Mouse (Mus musculus): ENCODE measurements around the gene Ube4a.

Ube4a gene

GRCm38 (mm10) chr9:44965126-44965832 lies at the start of gene Ube4a:
TSS of gene Ube4a (minus strand) at chr9:44965600.
- DNase-seq (ENCODE audit: low spot score) = peak; percentile 99

- no peak for DNase-seq (ENCODE audit: low spot score)
Observed at GRCm38 (mm10) chr9:45014879-45015278, 49.5 kb upstream of the Ube4a start.

GRCm38 (mm10) chr9:45011291-45011690 lies 45.9 kb upstream of the Ube4a start:
- DNase-seq (ENCODE audit: low spot score) = no peak

- no peak for DNase-seq (ENCODE audit: low spot score)
Observed at GRCm38 (mm10) chr9:45010461-45010860, 45.1 kb upstream of the Ube4a start.

- DNase-seq (ENCODE audit: low spot score) = no peak
Observed at GRCm38 (mm10) chr9:45009180-45010078, 44.0 kb upstream of the Ube4a start, which contains the start of gene Cd3e. TSS of gene Cd3e (minus strand) at chr9:45009627.

GRCm38 (mm10) chr9:45008342-45008741 lies 42.9 kb upstream of the Ube4a start:
- no peak for DNase-seq (ENCODE audit: low spot score)

GRCm38 (mm10) chr9:45007404-45007803 lies 42.0 kb upstream of the Ube4a start:
- no peak for DNase-seq (ENCODE audit: low spot score)

GRCm38 (mm10) chr9:45000249-45000648 lies 34.8 kb upstream of the Ube4a start:
- no peak for DNase-seq (ENCODE audit: low spot score)

GRCm38 (mm10) chr9:44999776-45000175 lies 34.4 kb upstream of the Ube4a start:
- no peak for DNase-seq (ENCODE audit: low spot score)

- no peak for DNase-seq (ENCODE audit: low spot score)
Observed at GRCm38 (mm10) chr9:44999171-44999570, 33.8 kb upstream of the Ube4a start.

- DNase-seq (ENCODE audit: low spot score) = no peak
Observed at GRCm38 (mm10) chr9:44998138-44998537, 32.7 kb upstream of the Ube4a start.

GRCm38 (mm10) chr9:44996590-44996989 lies 31.2 kb upstream of the Ube4a start:
- no peak for DNase-seq (ENCODE audit: low spot score)

- DNase-seq (ENCODE audit: low spot score) = no peak
Observed at GRCm38 (mm10) chr9:44994962-44995361, 29.6 kb upstream of the Ube4a start.

- no peak for DNase-seq (ENCODE audit: low spot score)
Observed at GRCm38 (mm10) chr9:44993268-44993667, 27.9 kb upstream of the Ube4a start.

GRCm38 (mm10) chr9:44992271-44992670 lies 26.9 kb upstream of the Ube4a start:
- DNase-seq (ENCODE audit: low spot score) = no peak

GRCm38 (mm10) chr9:44991821-44992220 lies 26.4 kb upstream of the Ube4a start:
- no peak for DNase-seq (ENCODE audit: low spot score)

- no peak for DNase-seq (ENCODE audit: low spot score)
Observed at GRCm38 (mm10) chr9:44986976-44987375, 21.6 kb upstream of the Ube4a start.

- no peak for DNase-seq (ENCODE audit: low spot score)
Observed at GRCm38 (mm10) chr9:44986242-44986781, 20.9 kb upstream of the Ube4a start.

GRCm38 (mm10) chr9:44985721-44986161 lies 20.3 kb upstream of the Ube4a start:
- no peak for DNase-seq (ENCODE audit: low spot score)

GRCm38 (mm10) chr9:44983001-44983400 lies 17.6 kb upstream of the Ube4a start:
- no peak for DNase-seq (ENCODE audit: low spot score)

- DNase-seq (ENCODE audit: low spot score) = no peak
Observed at GRCm38 (mm10) chr9:44982531-44982930, 17.1 kb upstream of the Ube4a start.

GRCm38 (mm10) chr9:44982081-44982480 lies 16.7 kb upstream of the Ube4a start:
- no peak for DNase-seq (ENCODE audit: low spot score)

GRCm38 (mm10) chr9:44981676-44982075 lies 16.3 kb upstream of the Ube4a start, which contains the start of gene Cd3d:
TSS of gene Cd3d (plus strand) at chr9:44981786.
- no peak for DNase-seq (ENCODE audit: low spot score)

Data from urinary bladder, postnatal 14 days (tissue).